Mouse (Mus musculus): ENCODE results near the gene Hist1h2bk.

- no peak for TF ChIP-seq POLR2AphosphoS2 (IDR thresholded peaks at IDR 0.05; ENCODE audit: low read length)
- no peak for TF ChIP-seq CTCF (IDR thresholded peaks at IDR 0.05 in 2 of 3, conservative IDR thresholded peaks at IDR 0.05 in 1 of 3; ENCODE audit: control insufficient read depth in 1 of 3, insufficient read depth in 1 of 3, low read depth in 2 of 3, low read length in 3 of 3, poor library complexity in 1 of 3, severe bottlenecking in 1 of 3)
- TF ChIP-seq NRF1 (IDR thresholded peaks at IDR 0.05; ENCODE audit: insufficient read depth, low read depth, low read length, poor library complexity, severe bottlenecking), result no peak
- TF ChIP-seq NELFE (IDR thresholded peaks at IDR 0.05; ENCODE audit: low read depth, low read length), result no peak
- TF ChIP-seq ETS1 (IDR thresholded peaks at IDR 0.05; ENCODE audit: low read depth, low read length), result no peak
Measured at GRCm38 (mm10) chr13:22033741-22034442, 1.8 kb upstream of the Hist1h2bk start.

All from MEL (cell line).